Mouse (Mus musculus): Measurements from ENCODE around the gene Pitpnm1. TPM values are rescaled to one million over a fixed set of nuclear protein-coding genes. Genes with fewer than 3 reads are reported as not detected.
"Not testable (repeated sequence)": the region's sequence is repeated elsewhere in the genome, so short reads cannot be mapped to it uniquely, and the experiment has no call there.

Pitpnm1 gene
- polyA plus RNA-seq, 1 experiment from 2014 or later = 6.4 TPM

GRCm38 (mm10) chr19:4134354-4134753 is 34.6 kb downstream of the Pitpnm1 start:
- no peaks in the 10 kb centered on the region for H3K4me1 ChIP-seq
- H3K27me3 ChIP-seq = no peaks in the 10 kb centered on the region
- no peak overlapping the region for H3K4me2 ChIP-seq
- peaks cover 35% of the 10 kb centered on the region for H3K36me3 ChIP-seq
- ATAC-seq (ENCODE audit: insufficient number of reproducible peaks, insufficient read depth, low FRiP score, low TSS enrichment, low read depth) = no peak
- 91% methylated on average over 4 of the region's 4 CpGs for WGBS
- H3K9ac ChIP-seq = no peak overlapping the region
- no peaks in the 10 kb centered on the region for H3K9me3 ChIP-seq
- H3K4me3 ChIP-seq = no peak overlapping the region
- H3K27ac ChIP-seq = no peak overlapping the region

GRCm38 (mm10) chr19:4135229-4135962 is 35.6 kb downstream of the Pitpnm1 start:
- H3K27ac ChIP-seq; H3K9ac ChIP-seq; H3K9me3 ChIP-seq; H3K27me3 ChIP-seq; H3K4me1 ChIP-seq; H3K4me2 ChIP-seq; H3K4me3 ChIP-seq; ATAC-seq (ENCODE audit: insufficient number of reproducible peaks, insufficient read depth, low FRiP score, low TSS enrichment, low read depth): not testable (repeated sequence)
- WGBS = 78% methylated on average over 6 of the region's 6 CpGs
- H3K36me3 ChIP-seq = peaks cover 25% of the 10 kb centered on the region

- WGBS = 25% methylated on average over 8 of the region's 8 CpGs
- H3K9ac ChIP-seq; H3K27ac ChIP-seq; H3K4me1 ChIP-seq; H3K4me3 ChIP-seq; H3K9me3 ChIP-seq; H3K27me3 ChIP-seq; ATAC-seq (ENCODE audit: insufficient number of reproducible peaks, insufficient read depth, low FRiP score, low TSS enrichment, low read depth); H3K4me2 ChIP-seq: not testable (repeated sequence)
- peaks cover 24% of the 10 kb centered on the region for H3K36me3 ChIP-seq
Measured at GRCm38 (mm10) chr19:4135963-4136345, 36.2 kb downstream of the Pitpnm1 start.

GRCm38 (mm10) chr19:4136463-4136862 is 36.7 kb downstream of the Pitpnm1 start:
- peaks cover 19% of the 10 kb centered on the region for H3K36me3 ChIP-seq
- H3K4me1 ChIP-seq = no peaks in the 10 kb centered on the region
- no peak overlapping the region for H3K4me2 ChIP-seq
- no peak overlapping the region for H3K9ac ChIP-seq
- no peak overlapping the region for H3K27ac ChIP-seq
- ATAC-seq (ENCODE audit: insufficient number of reproducible peaks, insufficient read depth, low FRiP score, low TSS enrichment, low read depth) = no peak
- 71% methylated on average over 5 of the region's 5 CpGs for WGBS
- H3K9me3 ChIP-seq = no peaks in the 10 kb centered on the region
- H3K27me3 ChIP-seq = no peaks in the 10 kb centered on the region
- H3K4me3 ChIP-seq = no peak overlapping the region

- Histone ChIP-seq H3K27me3 (no peaks in the 10 kb centered on the region), H3K9ac (no peak overlapping the region)
- 84% methylated on average over 5 of the region's 5 CpGs for WGBS
Measured at GRCm38 (mm10) chr19:4137913-4138312, 38.1 kb downstream of the Pitpnm1 start.

GRCm38 (mm10) chr19:4139446-4139845 is 39.6 kb downstream of the Pitpnm1 start, which contains the start of gene Gpr152:
Gene Gpr152 (plus strand): TSS chr19:4139787.
- Histone ChIP-seq H3K9ac (no peak within 1 kb of the TSS), H3K4me3 (no peak within 1 kb of the TSS), H3K9me3 (no peaks in the 10 kb centered on the region), H3K36me3 (no peaks in the 10 kb centered on the region), H3K4me2 (no peak within 1 kb of the TSS), H3K27me3 (no peaks in the 10 kb centered on the region), H3K4me1 (no peaks in the 10 kb centered on the region), H3K27ac (no peak within 1 kb of the TSS)
- no peak for ATAC-seq (ENCODE audit: insufficient number of reproducible peaks, insufficient read depth, low FRiP score, low TSS enrichment, low read depth)
- WGBS = 82% methylated on average over 2 of the region's 2 CpGs

More at GRCm38 (mm10) chr19:4137913-4138312, 38.1 kb downstream of the Pitpnm1 start:
- peaks cover 4% of the 10 kb centered on the region for H3K36me3 ChIP-seq
- no peaks in the 10 kb centered on the region for H3K4me1 ChIP-seq
- no peaks in the 10 kb centered on the region for H3K9me3 ChIP-seq
- H3K4me3 ChIP-seq = no peak overlapping the region
- no peak overlapping the region for H3K27ac ChIP-seq
- ATAC-seq (ENCODE audit: insufficient number of reproducible peaks, insufficient read depth, low FRiP score, low TSS enrichment, low read depth) = no peak
- no peak overlapping the region for H3K4me2 ChIP-seq

GRCm38 (mm10) chr19:4140147-4140546 is 40.3 kb downstream of the Pitpnm1 start:
- Histone ChIP-seq H3K4me3 (no peak overlapping the region), H3K36me3 (no peaks in the 10 kb centered on the region), H3K9ac (no peak overlapping the region), H3K4me1 (no peaks in the 10 kb centered on the region), H3K4me2 (no peak overlapping the region), H3K27me3 (no peaks in the 10 kb centered on the region), H3K9me3 (no peaks in the 10 kb centered on the region), H3K27ac (no peak overlapping the region)
- ATAC-seq (ENCODE audit: insufficient number of reproducible peaks, insufficient read depth, low FRiP score, low TSS enrichment, low read depth) = no peak
- 85% methylated on average over 6 of the region's 6 CpGs for WGBS

GRCm38 (mm10) chr19:4142416-4143173 is 42.8 kb downstream of the Pitpnm1 start:
- 88% methylated on average over 18 of the region's 18 CpGs for WGBS
- Histone ChIP-seq H3K4me2 (no peak overlapping the region), H3K27me3 (no peaks in the 10 kb centered on the region), H3K27ac (no peak overlapping the region), H3K36me3 (no peaks in the 10 kb centered on the region), H3K4me3 (no peak overlapping the region), H3K9ac (no peak overlapping the region), H3K4me1 (no peaks in the 10 kb centered on the region), H3K9me3 (no peaks in the 10 kb centered on the region)
- ATAC-seq (ENCODE audit: insufficient number of reproducible peaks, insufficient read depth, low FRiP score, low TSS enrichment, low read depth) = no peak

- Histone ChIP-seq H3K27ac (no peak within 1 kb of the TSS), H3K4me3 (no peak within 1 kb of the TSS), H3K36me3 (no peaks in the 10 kb centered on the region), H3K4me2 (no peak within 1 kb of the TSS), H3K27me3 (no peaks in the 10 kb centered on the region), H3K9ac (no peak within 1 kb of the TSS; the same call in 1 of the 2 replicates), H3K4me1 (peaks cover 7% of the 10 kb centered on the region; the same call in 1 of the 2 replicates), H3K9me3 (no peaks in the 10 kb centered on the region)
- 85% methylated on average over 7 of the region's 7 CpGs for WGBS
- ATAC-seq (ENCODE audit: insufficient number of reproducible peaks, insufficient read depth, low FRiP score, low TSS enrichment, low read depth) = no peak
Measured at GRCm38 (mm10) chr19:4143759-4144268, 44.0 kb downstream of the Pitpnm1 start, which contains the start of gene Cabp4. Gene Cabp4 (minus strand): TSS chr19:4144033.

GRCm38 (mm10) chr19:4144550-4145498 is 45.0 kb downstream of the Pitpnm1 start:
- H3K27ac ChIP-seq = no peak overlapping the region
- H3K9ac ChIP-seq = no peak overlapping the region
- WGBS = 72% methylated on average over 16 of the region's 16 CpGs
- peaks cover 5% of the 10 kb centered on the region; the same call in 1 of the 2 replicates for H3K36me3 ChIP-seq
- H3K4me1 ChIP-seq = peaks cover 17% of the 10 kb centered on the region
- no peaks in the 10 kb centered on the region for H3K9me3 ChIP-seq
- no peak for ATAC-seq (ENCODE audit: insufficient number of reproducible peaks, insufficient read depth, low FRiP score, low TSS enrichment, low read depth)
- H3K27me3 ChIP-seq = no peaks in the 10 kb centered on the region
- H3K4me3 ChIP-seq = no peak overlapping the region
- no peak overlapping the region for H3K4me2 ChIP-seq

GRCm38 (mm10) chr19:4145936-4146335 is 46.1 kb downstream of the Pitpnm1 start:
- H3K9me3 ChIP-seq = no peaks in the 10 kb centered on the region
- WGBS = 89% methylated on average over 5 of the region's 5 CpGs
- ATAC-seq (ENCODE audit: insufficient number of reproducible peaks, insufficient read depth, low FRiP score, low TSS enrichment, low read depth) = no peak
- H3K36me3 ChIP-seq = peaks cover 16% of the 10 kb centered on the region
- no peak overlapping the region for H3K27ac ChIP-seq
- no peak overlapping the region for H3K9ac ChIP-seq
- H3K27me3 ChIP-seq = no peaks in the 10 kb centered on the region
- peaks cover 24% of the 10 kb centered on the region for H3K4me1 ChIP-seq
- no peak overlapping the region for H3K4me2 ChIP-seq
- H3K4me3 ChIP-seq = no peak overlapping the region
